Mouse (Mus musculus) spleen, adult 2 months (tissue): ENCODE measurements around the gene Bpifb5. TPM values are rescaled to one million over a fixed set of nuclear protein-coding genes. Genes with fewer than 3 reads are reported as not detected.
"Not testable (repeated sequence)": the region's sequence is repeated elsewhere in the genome, so short reads cannot be mapped to it uniquely, and the experiment has no call there.

ENCODE experiments used
- DNase-seq, 2 experiments: peaks; one replicate each; pipeline versions ENCODE4 v3.0.0 to v3.0.0-alpha.2; 2012 to 2021; ENCODE audit warnings: low spot score in 2 of 2, low read depth in 1 of 2
- H3K27ac ChIP-seq: fragments of 200-500 bp; 2 replicates; pipeline ENCODE4 v1.5.1; 2012; ENCODE audit warnings: low read length, inconsistent platforms; ENCODE audit not compliant: insufficient read depth
- H3K27me3 ChIP-seq: fragments of 200-500 bp; 2 replicates; pipeline ENCODE4 v1.6.1; 2012; ENCODE audit warnings: mild to moderate bottlenecking, moderate library complexity, low read length, inconsistent platforms; ENCODE audit not compliant: control insufficient read depth, insufficient read depth
- H3K36me3 ChIP-seq: fragments of 200-500 bp; 2 replicates; pipeline ENCODE4 v1.6.1; 2012; ENCODE audit warnings: mild to moderate bottlenecking, low read length, inconsistent platforms; ENCODE audit not compliant: control insufficient read depth, insufficient read depth
- H3K4me1 ChIP-seq: fragments of 200-500 bp; 2 replicates; pipeline ENCODE4 v1.6.1; 2011; ENCODE audit warnings: inconsistent platforms; ENCODE audit not compliant: control insufficient read depth, insufficient read depth, insufficient read length
- H3K4me3 ChIP-seq: fragments of 200-500 bp; 2 replicates; pipeline ENCODE4 v1.5.1; 2011; ENCODE audit warnings: mild to moderate bottlenecking, inconsistent platforms; ENCODE audit not compliant: insufficient read depth, insufficient read length; ENCODE audit errors: extremely low read depth
- CTCF ChIP-seq: fragments of 200-500 bp; IDR thresholded peaks from 2 replicates; pipeline ENCODE4 v1.5.1; 2011; ENCODE audit warnings: mild to moderate bottlenecking, inconsistent platforms; ENCODE audit not compliant: insufficient read depth, insufficient read length, insufficient replicate concordance; ENCODE audit errors: extremely low read depth
- POLR2A ChIP-seq: fragments of 200-500 bp; IDR thresholded peaks from 2 replicates; pipeline ENCODE4 v1.6.1; 2011; ENCODE audit warnings: low read depth, low read length, inconsistent platforms
- WGBS: fragments of 180-500 bp; shearing (Covaris S2); methylation state at CpG from one replicate; pipeline ENCODE4 v1.1.7; 2018; 5-methylcytosine and 5-hydroxymethylcytosine counted together
- polyA plus RNA-seq: library from polyadenylated mRNA; depleted of rRNA; stranded (reverse); fragments of >200 nt; gene quantifications from 2 replicates; pipeline ENCODE4 v1.2.3, GENCODE M21; 2012; rRNA removed

Gene Bpifb5
- polyA plus RNA-seq, result 0.06 and 0.08 TPM in 2 replicates

GRCm38 (mm10) chr2:154223265-154223916 lies at the start of gene Bpifb5:
Gene Bpifb5 (plus strand): TSS chr2:154223742.
- H3K4me3 ChIP-seq, result no peak within 1 kb of the TSS
- no peak within 1 kb of the TSS for H3K27ac ChIP-seq
- TF ChIP-seq CTCF (no peak), POLR2A (no peak)
- H3K4me1 ChIP-seq, result no peaks in the 10 kb centered on the region
- no peaks in the 10 kb centered on the region for H3K36me3 ChIP-seq
- no peak for DNase-seq
- WGBS, result 43% methylated on average over 14 of the region's 14 CpGs
- H3K27me3 ChIP-seq, result no peaks in the 10 kb centered on the region

GRCm38 (mm10) chr2:154181900-154182299 lies 41.6 kb upstream of the Bpifb5 start:
- DNase-seq, result not testable (repeated sequence)
- 82% methylated on average over 7 of the region's 7 CpGs for WGBS

GRCm38 (mm10) chr2:154183061-154183460 lies 40.5 kb upstream of the Bpifb5 start:
- 82% methylated on average over 4 of the region's 4 CpGs for WGBS
- H3K27ac ChIP-seq, H3K27me3 ChIP-seq, H3K4me1 ChIP-seq, H3K4me3 ChIP-seq, H3K36me3 ChIP-seq, DNase-seq: not testable (repeated sequence)

More at GRCm38 (mm10) chr2:154181900-154182299, 41.6 kb upstream of the Bpifb5 start:
- not testable (repeated sequence) for H3K4me1 ChIP-seq, H3K27ac ChIP-seq, H3K27me3 ChIP-seq, H3K4me3 ChIP-seq, H3K36me3 ChIP-seq

GRCm38 (mm10) chr2:154185319-154185718 lies 38.2 kb upstream of the Bpifb5 start:
- H3K4me3 ChIP-seq, result no peak overlapping the region
- no peak overlapping the region for H3K27ac ChIP-seq
- no peaks in the 10 kb centered on the region for H3K4me1 ChIP-seq
- H3K36me3 ChIP-seq, result no peaks in the 10 kb centered on the region
- DNase-seq, result no peak
- WGBS, result 91% methylated on average over 6 of the region's 6 CpGs
- H3K27me3 ChIP-seq, result no peaks in the 10 kb centered on the region
- TF ChIP-seq CTCF (no peak), POLR2A (no peak)

- Histone ChIP-seq H3K4me1 (no peaks in the 10 kb centered on the region), H3K4me3 (no peak overlapping the region), H3K27me3 (no peaks in the 10 kb centered on the region), H3K27ac (no peak overlapping the region), H3K36me3 (no peaks in the 10 kb centered on the region)
- TF ChIP-seq CTCF, result no peak
- no peak for TF ChIP-seq POLR2A
- DNase-seq, result no peak
- 60% methylated on average over 3 of the region's 3 CpGs for WGBS
These were observed 37.8 kb upstream of the Bpifb5 start for GRCm38 (mm10) chr2:154185748-154186147.

GRCm38 (mm10) chr2:154187468-154187867 lies 36.1 kb upstream of the Bpifb5 start:
- Histone ChIP-seq H3K36me3 (no peaks in the 10 kb centered on the region), H3K27ac (no peak overlapping the region), H3K4me1 (no peaks in the 10 kb centered on the region), H3K4me3 (no peak overlapping the region), H3K27me3 (no peaks in the 10 kb centered on the region)
- DNase-seq, result no peak
- 43% methylated on average over 5 of the region's 5 CpGs for WGBS
- TF ChIP-seq CTCF, result no peak
- no peak for TF ChIP-seq POLR2A

- Histone ChIP-seq H3K4me1 (no peaks in the 10 kb centered on the region), H3K4me3 (no peak overlapping the region), H3K36me3 (no peaks in the 10 kb centered on the region), H3K27ac (no peak overlapping the region), H3K27me3 (no peaks in the 10 kb centered on the region)
- no peak for TF ChIP-seq CTCF
- no peak for TF ChIP-seq POLR2A
- DNase-seq, result no peak
- WGBS, result 80% methylated on average over 7 of the region's 7 CpGs
These were observed 33.6 kb upstream of the Bpifb5 start for GRCm38 (mm10) chr2:154189877-154190434.
